Mouse (Mus musculus) bone marrow, adult 2 months (tissue): ENCODE measurements around the gene Syndig1. TPM values are rescaled to one million over a fixed set of nuclear protein-coding genes. Genes with fewer than 3 reads are reported as not detected.

Source experiments
- H3K27ac ChIP-seq: fragments of 200-500 bp; 2 replicates; pipeline ENCODE4 v1.5.1; 2012; ENCODE audit warnings: low read depth, mild to moderate bottlenecking, control low read depth, inconsistent platforms, low read length; ENCODE audit not compliant: control insufficient read depth, poor library complexity, insufficient read depth
- H3K4me1 ChIP-seq: fragments of 200-500 bp; 2 replicates; pipeline ENCODE4 v1.6.1; 2011; ENCODE audit warnings: low read length; ENCODE audit not compliant: control insufficient read depth, insufficient read depth
- H3K4me3 ChIP-seq: fragments of 200-500 bp; replicated peaks from 2 replicates; pipeline ENCODE3; 2011; ENCODE audit warnings: mild to moderate bottlenecking, low read depth, low read length, control low read depth; ENCODE audit not compliant: control insufficient read depth
- CTCF ChIP-seq: fragments of 200-500 bp; IDR thresholded peaks from 2 replicates; pipeline ENCODE4 v1.5.1; 2011; ENCODE audit warnings: low read length, control low read depth; ENCODE audit not compliant: control insufficient read depth, insufficient read depth
- POLR2A ChIP-seq: fragments of 200-500 bp; IDR thresholded peaks from 2 replicates; pipeline ENCODE4 v1.6.1; 2011; ENCODE audit warnings: low read depth, mild to moderate bottlenecking, control low read depth, low read length, borderline replicate concordance; ENCODE audit not compliant: control insufficient read depth
- WGBS: fragments of 180-500 bp; shearing (Covaris S2); methylation state at CpG from one replicate; pipeline ENCODE4 v1.1.7; 2018; 5-methylcytosine and 5-hydroxymethylcytosine counted together
- polyA plus RNA-seq: library from polyadenylated mRNA; stranded (reverse); fragments of >200 nt; gene quantifications from 2 replicates; pipeline ENCODE4 v1.2.4, GENCODE M21; 2011; ENCODE audit warnings: low replicate concordance; ENCODE audit not compliant: missing spikeins, insufficient read depth, insufficient read length

The Syndig1 gene
- polyA plus RNA-seq, 1 experiment = not detected

DNA sequence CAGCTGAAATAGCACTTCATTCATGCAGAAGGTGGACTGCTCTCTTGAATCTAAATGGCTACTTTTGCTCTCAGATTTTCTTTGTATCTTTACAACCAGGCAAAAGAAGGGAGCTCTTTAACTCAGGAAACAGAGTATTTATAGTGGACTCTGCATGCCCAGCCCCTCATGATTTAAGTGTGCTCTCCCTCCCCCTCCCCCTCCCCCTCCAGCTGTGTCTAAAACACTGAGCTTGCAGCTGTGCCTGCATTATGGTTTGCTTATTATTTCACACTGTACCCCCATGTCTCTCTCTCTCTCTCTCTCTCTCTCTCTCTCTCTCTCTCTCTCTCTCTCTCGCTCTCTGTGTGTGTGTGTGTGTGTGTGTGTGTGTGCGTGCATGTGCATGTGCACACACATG, 168.6 kb downstream of the Syndig1 start:
- Histone ChIP-seq H3K4me1 (no peaks in the 10 kb centered on the region), H3K4me3 (no peak overlapping the region), H3K27ac (no peak overlapping the region)
- 76% methylated on average over 2 of the region's 2 CpGs for WGBS
- no peak for TF ChIP-seq POLR2A
- TF ChIP-seq CTCF = no peak

DNA sequence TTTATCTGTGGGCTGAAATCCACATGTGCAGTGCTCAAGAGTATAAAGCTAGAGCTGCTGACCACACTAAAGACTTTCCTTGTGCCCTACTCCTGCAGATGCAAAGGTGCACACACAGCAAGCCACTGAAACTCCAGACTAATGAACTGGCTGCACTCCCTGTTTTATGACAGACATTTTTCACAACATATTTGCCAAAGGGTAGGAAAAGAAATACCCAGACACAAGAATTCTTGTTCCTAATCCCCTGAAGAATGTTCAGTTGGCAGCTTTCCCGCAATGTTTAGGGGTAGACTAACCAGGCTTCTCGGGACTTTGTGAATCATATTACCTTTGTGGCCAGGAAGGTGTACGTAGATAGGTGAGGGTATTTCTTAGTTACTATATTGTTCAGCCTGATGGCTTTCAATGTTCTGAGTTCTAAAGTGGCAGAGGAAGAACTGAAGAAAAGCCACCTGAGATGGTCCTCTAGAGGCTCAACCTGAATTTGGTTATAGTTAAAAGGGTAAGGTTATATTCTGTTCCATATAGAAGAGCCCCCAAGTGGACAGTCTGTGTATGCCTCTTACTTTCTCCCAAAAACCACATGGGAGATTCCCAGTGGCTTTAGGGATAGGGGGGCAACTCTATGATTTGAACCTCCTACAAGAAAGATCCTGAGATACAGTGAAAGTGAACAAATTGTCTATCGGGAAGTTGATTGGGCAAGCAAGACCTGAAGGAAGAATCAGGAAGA, 169.5 kb downstream of the Syndig1 start:
- TF ChIP-seq CTCF (no peak), POLR2A (no peak)
- H3K27ac ChIP-seq = no peak overlapping the region
- 80% methylated on average over 4 of the region's 4 CpGs for WGBS
- H3K4me3 ChIP-seq = no peak overlapping the region
- no peaks in the 10 kb centered on the region for H3K4me1 ChIP-seq

DNA sequence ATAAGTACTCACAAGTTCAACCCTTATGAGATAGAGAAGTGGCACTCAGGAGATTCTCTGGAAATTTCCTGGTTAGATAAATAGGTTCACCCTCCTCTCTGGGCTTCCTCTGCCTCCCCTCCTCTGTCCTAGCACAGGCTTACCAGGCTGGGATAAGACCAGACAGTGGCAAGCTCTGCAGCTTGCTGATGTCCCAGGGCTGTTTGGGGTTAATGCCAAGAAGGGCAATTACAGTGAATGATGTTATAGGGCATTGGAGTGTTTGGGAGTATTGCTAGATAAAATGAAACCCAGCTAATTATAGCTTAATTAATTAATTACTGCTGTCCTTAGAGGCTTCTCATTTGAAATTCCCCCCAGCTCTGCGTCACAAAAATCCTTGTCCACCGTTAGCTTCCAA, 171.6 kb downstream of the Syndig1 start:
- Histone ChIP-seq H3K4me1 (no peaks in the 10 kb centered on the region), H3K27ac (no peak overlapping the region), H3K4me3 (no peak overlapping the region)
- no peak for TF ChIP-seq POLR2A
- no peak for TF ChIP-seq CTCF
- WGBS = 74% methylated on average over 2 of the region's 2 CpGs

DNA sequence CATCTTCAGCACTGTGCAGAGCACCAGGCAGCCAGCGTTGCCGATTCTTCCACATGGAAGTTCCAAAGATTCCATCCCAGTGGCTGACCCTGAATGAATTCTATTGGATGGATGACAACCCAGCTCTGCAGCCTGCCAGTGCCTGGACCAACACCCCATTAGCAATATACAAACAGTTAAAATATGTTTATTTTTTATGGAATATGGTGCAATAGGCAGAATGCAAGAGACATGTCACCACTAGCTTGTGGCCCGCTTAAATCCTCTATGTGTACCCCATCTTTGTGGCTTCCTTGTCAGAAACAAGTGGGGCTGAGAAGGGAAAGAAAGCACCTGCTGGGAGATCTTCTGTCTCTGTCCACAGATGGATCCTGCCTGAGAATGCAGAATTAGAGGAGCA, 174.5 kb downstream of the Syndig1 start:
- no peak overlapping the region for H3K4me3 ChIP-seq
- H3K27ac ChIP-seq = no peak overlapping the region
- H3K4me1 ChIP-seq = no peaks in the 10 kb centered on the region
- WGBS = 88% methylated on average over 3 of the region's 3 CpGs
- no peak for TF ChIP-seq CTCF
- no peak for TF ChIP-seq POLR2A

- 70% methylated on average over 6 of the region's 6 CpGs for WGBS
- Histone ChIP-seq H3K4me3 (no peak overlapping the region), H3K4me1 (no peaks in the 10 kb centered on the region), H3K27ac (no peak overlapping the region)
- TF ChIP-seq POLR2A (no peak), CTCF (no peak)
These were observed 183.9 kb downstream of the Syndig1 start for GRCm38 (mm10) chr2:150012787-150013346.

GRCm38 (mm10) chr2:150013785-150014184, 184.8 kb downstream of the Syndig1 start:
- Histone ChIP-seq H3K4me1 (no peaks in the 10 kb centered on the region), H3K27ac (no peak overlapping the region), H3K4me3 (no peak overlapping the region)
- TF ChIP-seq CTCF (no peak), POLR2A (no peak)
- WGBS = 82% methylated on average over 4 of the region's 4 CpGs

GRCm38 (mm10) chr2:150016303-150016702, 187.3 kb downstream of the Syndig1 start:
- Histone ChIP-seq H3K4me3 (no peak overlapping the region), H3K27ac (no peak overlapping the region), H3K4me1 (no peaks in the 10 kb centered on the region)
- 64% methylated on average over 5 of the region's 5 CpGs for WGBS
- TF ChIP-seq CTCF = no peak
- no peak for TF ChIP-seq POLR2A

GRCm38 (mm10) chr2:150020706-150021105, 191.7 kb downstream of the Syndig1 start:
- no peak overlapping the region for H3K4me3 ChIP-seq
- TF ChIP-seq CTCF (no peak), POLR2A (no peak)
- no peaks in the 10 kb centered on the region for H3K4me1 ChIP-seq
- WGBS = 67% methylated on average over 2 of the region's 2 CpGs
- H3K27ac ChIP-seq = no peak overlapping the region
